Mouse (Mus musculus): Measurements from ENCODE around the gene Shisal2a. TPM values are rescaled to one million over a fixed set of nuclear protein-coding genes. Genes with fewer than 3 reads are reported as not detected.

Gene Shisal2a
- polyA plus RNA-seq, 1 experiment from 2014 or later, result 2.0 TPM

- no peak for ATAC-seq (ENCODE audit: low FRiP score, low read depth)
- H3K9me3 ChIP-seq, result no peaks in the 10 kb centered on the region
- no peak overlapping the region for H3K27ac ChIP-seq (replicated peaks)
- peaks cover 34% of the 10 kb centered on the region for H3K36me3 ChIP-seq
- H3K27me3 ChIP-seq, result no peaks in the 10 kb centered on the region
- H3K4me1 ChIP-seq, result peaks cover 9% of the 10 kb centered on the region; the same call in 1 of the 2 replicates
- 91% methylated on average over 9 of the region's 9 CpGs for WGBS
- H3K9ac ChIP-seq (replicated peaks), result no peak overlapping the region
- H3K4me3 ChIP-seq, result no peak overlapping the region
- H3K4me2 ChIP-seq (replicated peaks), result no peak overlapping the region
Observed at GRCm38 (mm10) chr4:108332041-108332440, 51.1 kb downstream of the Shisal2a start.

- H3K9me3 ChIP-seq, result no peaks in the 10 kb centered on the region
- H3K4me2 ChIP-seq (replicated peaks), result no peak overlapping the region
- no peak overlapping the region for H3K27ac ChIP-seq (replicated peaks)
- H3K27me3 ChIP-seq, result no peaks in the 10 kb centered on the region
- H3K4me3 ChIP-seq, result no peak overlapping the region
- no peak overlapping the region for H3K9ac ChIP-seq (replicated peaks)
- no peak for ATAC-seq (ENCODE audit: low FRiP score, low read depth)
- 93% methylated on average over 6 of the region's 6 CpGs for WGBS
- peaks cover 26% of the 10 kb centered on the region for H3K36me3 ChIP-seq
- H3K4me1 ChIP-seq, result peaks cover 9% of the 10 kb centered on the region; the same call in 1 of the 2 replicates
Observed at GRCm38 (mm10) chr4:108329840-108330239, 53.3 kb downstream of the Shisal2a start.

- peak; percentile 95 for ATAC-seq (ENCODE audit: low FRiP score, low read depth)
- Histone ChIP-seq H3K9me3 (no peaks in the 10 kb centered on the region), H3K27me3 (no peaks in the 10 kb centered on the region), H3K27ac (replicated peaks) (peak within 1 kb of the TSS; percentile 93), H3K4me2 (replicated peaks) (peak within 1 kb of the TSS; percentile 61), H3K9ac (replicated peaks) (peak within 1 kb of the TSS; percentile 60), H3K4me3 (peak within 1 kb of the TSS; percentile 70), H3K4me1 (peaks cover 9% of the 10 kb centered on the region; the same call in 1 of the 2 replicates), H3K36me3 (peaks cover 17% of the 10 kb centered on the region)
- WGBS, result under 1% methylated on average over 45 of the region's 45 CpGs
Observed at GRCm38 (mm10) chr4:108327730-108328484, 55.2 kb downstream of the Shisal2a start, which contains the start of gene Coa7. Coa7 (plus strand) TSS chr4:108328140.

- peak; percentile 21; the same call in 1 of the 2 replicates for ATAC-seq (ENCODE audit: low FRiP score, low read depth)
- Histone ChIP-seq H3K4me1 (peaks cover 9% of the 10 kb centered on the region; the same call in 1 of the 2 replicates), H3K27me3 (no peaks in the 10 kb centered on the region), H3K9ac (replicated peaks) (peak overlapping the region; percentile 60), H3K4me3 (peak overlapping the region; percentile 70), H3K9me3 (no peaks in the 10 kb centered on the region), H3K36me3 (peaks cover 11% of the 10 kb centered on the region), H3K4me2 (replicated peaks) (peak overlapping the region; percentile 61), H3K27ac (replicated peaks) (peak overlapping the region; percentile 93)
- WGBS, result 39% methylated on average over 6 of the region's 6 CpGs
Observed at GRCm38 (mm10) chr4:108327071-108327579, 56.0 kb downstream of the Shisal2a start.

GRCm38 (mm10) chr4:108323588-108323987 is 59.6 kb downstream of the Shisal2a start:
- H3K4me3 ChIP-seq, result no peak overlapping the region
- H3K27ac ChIP-seq (replicated peaks), result no peak overlapping the region
- no peak overlapping the region for H3K9ac ChIP-seq (replicated peaks)
- 78% methylated on average over 5 of the region's 5 CpGs for WGBS
- H3K4me2 ChIP-seq (replicated peaks), result no peak overlapping the region
- H3K36me3 ChIP-seq, result no peaks in the 10 kb centered on the region
- H3K4me1 ChIP-seq, result peaks cover 8% of the 10 kb centered on the region; the same call in 1 of the 2 replicates
- no peak for ATAC-seq (ENCODE audit: low FRiP score, low read depth)
- no peaks in the 10 kb centered on the region for H3K9me3 ChIP-seq
- H3K27me3 ChIP-seq, result no peaks in the 10 kb centered on the region

- Histone ChIP-seq H3K9me3 (no peaks in the 10 kb centered on the region), H3K4me3 (no peak overlapping the region), H3K9ac (replicated peaks) (no peak overlapping the region), H3K4me2 (replicated peaks) (no peak overlapping the region), H3K27me3 (no peaks in the 10 kb centered on the region), H3K4me1 (no peaks in the 10 kb centered on the region), H3K36me3 (no peaks in the 10 kb centered on the region), H3K27ac (replicated peaks) (no peak overlapping the region)
- no peak for ATAC-seq (ENCODE audit: low FRiP score, low read depth)
- WGBS, result 81% methylated on average over 7 of the region's 7 CpGs
Observed at GRCm38 (mm10) chr4:108320627-108321380, 62.3 kb downstream of the Shisal2a start.

GRCm38 (mm10) chr4:108319747-108320146 is 63.4 kb downstream of the Shisal2a start:
- 70% methylated on average over 6 of the region's 6 CpGs for WGBS
- Histone ChIP-seq H3K9ac (replicated peaks) (no peak overlapping the region), H3K4me1 (no peaks in the 10 kb centered on the region), H3K27me3 (no peaks in the 10 kb centered on the region), H3K4me2 (replicated peaks) (no peak overlapping the region), H3K27ac (replicated peaks) (no peak overlapping the region), H3K36me3 (no peaks in the 10 kb centered on the region), H3K4me3 (no peak overlapping the region), H3K9me3 (no peaks in the 10 kb centered on the region)
- ATAC-seq (ENCODE audit: low FRiP score, low read depth), result no peak

- Histone ChIP-seq H3K4me2 (replicated peaks) (no peak overlapping the region), H3K4me1 (no peaks in the 10 kb centered on the region), H3K9me3 (no peaks in the 10 kb centered on the region), H3K36me3 (no peaks in the 10 kb centered on the region), H3K4me3 (no peak overlapping the region), H3K27ac (replicated peaks) (no peak overlapping the region), H3K9ac (replicated peaks) (no peak overlapping the region), H3K27me3 (no peaks in the 10 kb centered on the region)
- ATAC-seq (ENCODE audit: low FRiP score, low read depth), result no peak
- WGBS, result 85% methylated on average over 7 of the region's 8 CpGs
Observed at GRCm38 (mm10) chr4:108318649-108319615, 64.2 kb downstream of the Shisal2a start.

Other genes with a start within 250 kb of the Shisal2a start
- gene Scp2, start 238.4 kb downstream of the Shisal2a start, polyA plus RNA-seq (2016; fragmentation: Nextera tagmentation; extraction: Ambion mirVana), result 204 and 206 TPM in 2 replicates
- 9.5 and 11.1 TPM in 2 replicates for gene Echdc2, start 217.9 kb downstream of the Shisal2a start, polyA plus RNA-seq (2016; fragmentation: Nextera tagmentation; extraction: Ambion mirVana)
- 0.08 TPM in 1 of 2 replicates, not detected in the other for gene Zyg11a, start 165.3 kb downstream of the Shisal2a start, polyA plus RNA-seq (2016; fragmentation: Nextera tagmentation; extraction: Ambion mirVana)
- 33.9 and 40.5 TPM in 2 replicates for gene Zyg11b, start 82.3 kb downstream of the Shisal2a start, polyA plus RNA-seq (2016; fragmentation: Nextera tagmentation; extraction: Ambion mirVana)
- 50.4 and 57.5 TPM in 2 replicates for gene Coa7, start 55.2 kb downstream of the Shisal2a start, polyA plus RNA-seq (2016; fragmentation: Nextera tagmentation; extraction: Ambion mirVana)
- 39.3 and 54.2 TPM in 2 replicates for gene Gpx7, start 23.6 kb upstream of the Shisal2a start, polyA plus RNA-seq (2016; fragmentation: Nextera tagmentation; extraction: Ambion mirVana)
- gene Tut4, start 76.1 kb upstream of the Shisal2a start, polyA plus RNA-seq (2016; fragmentation: Nextera tagmentation; extraction: Ambion mirVana), result 102 and 110 TPM in 2 replicates
- gene Prpf38a, start 196.0 kb upstream of the Shisal2a start, polyA plus RNA-seq (2016; fragmentation: Nextera tagmentation; extraction: Ambion mirVana), result 96.0 and 107 TPM in 2 replicates
- gene Orc1, start 196.1 kb upstream of the Shisal2a start, polyA plus RNA-seq (2016; fragmentation: Nextera tagmentation; extraction: Ambion mirVana), result 10.6 and 11.1 TPM in 2 replicates
- gene Cc2d1b, start 236.6 kb upstream of the Shisal2a start, polyA plus RNA-seq (2016; fragmentation: Nextera tagmentation; extraction: Ambion mirVana), result 23.9 and 26.4 TPM in 2 replicates

Measured in midbrain, embryonic 12.5 days (tissue).